Mouse (Mus musculus) frontal cortex, adult (tissue): ENCODE data around the gene Mafg.
"Not testable (repeated sequence)": the region's sequence is repeated elsewhere in the genome, so short reads cannot be mapped to it uniquely, and the experiment has no call there.

ENCODE experiments used
- ATAC-seq: cut with Nextera tagmentation; 2 replicates; pipeline ENCODE4 v1.9.2; 2017; ENCODE audit warnings: mild to moderate bottlenecking, moderate library complexity, mixed read lengths; ENCODE audit not compliant: low TSS enrichment

The Mafg gene

DNA sequence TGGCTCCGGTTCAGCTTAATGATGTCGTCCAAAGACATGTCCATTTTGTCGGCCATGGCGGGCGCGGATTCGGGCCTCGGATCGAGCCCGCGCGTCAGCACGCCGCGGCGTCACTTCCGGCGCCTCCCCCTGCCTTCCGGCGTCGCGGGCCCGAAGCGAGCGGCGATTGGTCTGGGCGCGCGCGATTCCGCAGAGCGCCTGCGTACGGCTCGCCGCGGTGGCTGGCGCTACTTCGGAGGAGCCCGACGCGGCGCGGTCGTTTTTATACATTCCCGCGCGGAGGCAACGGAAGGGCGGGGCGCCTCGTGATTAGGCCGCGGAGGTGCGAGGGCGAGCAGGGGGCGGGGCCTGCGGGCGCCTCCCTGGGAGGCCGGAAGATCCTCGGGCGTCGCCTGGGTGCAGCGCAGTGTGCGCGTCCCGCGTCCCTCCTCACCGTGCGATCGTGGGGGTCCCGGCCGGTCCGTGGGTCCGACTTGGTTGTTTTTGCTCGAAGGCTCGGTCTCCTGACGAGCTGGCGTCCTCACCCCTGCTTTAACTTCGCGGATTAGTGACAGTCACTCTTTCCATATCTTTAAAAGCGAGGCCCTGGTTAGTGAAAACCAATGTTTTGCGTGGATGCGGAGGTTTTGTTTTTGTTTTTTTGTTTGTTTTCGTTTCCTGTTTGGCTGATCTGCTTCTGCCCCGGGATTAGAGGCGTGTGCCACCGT lies 35.0 kb downstream of the Mafg start, which contains the start of the genes Alyref and Anapc11:
Gene Alyref, minus strand, starts transcription at position 83 of the 707 bp plus-strand sequence.
Gene Anapc11, plus strand, starts transcription at position 139 of the 707 bp plus-strand sequence.
- ATAC-seq: peak; percentile 99

DNA sequence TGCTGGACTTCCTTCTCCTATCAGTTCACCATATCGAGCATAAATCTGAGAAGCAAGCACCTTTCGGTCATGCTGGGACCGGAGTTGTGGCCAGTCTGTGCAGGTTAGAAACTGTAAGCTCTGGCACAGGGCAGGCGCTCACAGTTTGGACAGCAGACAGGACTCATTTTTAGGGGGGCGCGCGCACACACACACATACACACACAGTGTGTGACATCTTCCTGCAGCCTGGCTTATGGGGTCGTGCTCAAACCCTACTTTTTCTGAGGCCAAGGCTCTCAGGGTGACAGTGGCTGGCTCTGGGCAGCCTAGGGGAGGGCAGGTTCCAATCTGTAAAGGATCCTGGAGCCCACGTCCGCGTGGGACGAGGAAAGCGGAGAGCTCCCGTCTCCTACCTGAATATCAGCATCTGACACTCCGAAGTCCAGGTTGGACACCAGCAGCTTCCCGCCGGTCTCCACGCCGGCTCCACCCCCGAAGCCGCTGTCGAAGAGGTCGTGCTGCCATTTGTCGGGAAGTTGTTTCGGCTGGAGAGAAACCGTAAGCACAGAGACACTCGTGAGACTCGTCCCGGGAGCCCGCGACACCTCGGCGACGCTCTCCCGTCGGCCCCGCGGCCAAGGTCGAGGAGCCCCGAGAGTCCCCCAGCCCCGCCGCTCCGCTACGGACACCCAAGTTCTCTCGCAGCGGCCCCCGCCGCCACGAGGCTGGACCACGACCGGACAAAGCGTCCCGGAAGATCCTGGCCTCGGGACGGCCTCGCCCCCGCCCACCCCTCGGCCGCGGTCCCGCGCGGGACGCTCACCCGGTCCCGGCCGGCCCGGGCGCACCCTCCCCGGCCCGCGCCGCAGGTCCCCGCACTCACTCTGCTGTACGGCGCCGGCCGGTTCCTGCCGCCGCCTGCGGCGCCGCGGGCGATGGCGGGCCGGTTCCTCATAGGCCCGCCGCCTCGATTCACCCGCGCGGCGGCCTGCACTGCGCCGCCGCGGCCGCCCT lies 35.9 kb downstream of the Mafg start:
- ATAC-seq: no peak; the same call in 1 of the 2 replicates

DNA sequence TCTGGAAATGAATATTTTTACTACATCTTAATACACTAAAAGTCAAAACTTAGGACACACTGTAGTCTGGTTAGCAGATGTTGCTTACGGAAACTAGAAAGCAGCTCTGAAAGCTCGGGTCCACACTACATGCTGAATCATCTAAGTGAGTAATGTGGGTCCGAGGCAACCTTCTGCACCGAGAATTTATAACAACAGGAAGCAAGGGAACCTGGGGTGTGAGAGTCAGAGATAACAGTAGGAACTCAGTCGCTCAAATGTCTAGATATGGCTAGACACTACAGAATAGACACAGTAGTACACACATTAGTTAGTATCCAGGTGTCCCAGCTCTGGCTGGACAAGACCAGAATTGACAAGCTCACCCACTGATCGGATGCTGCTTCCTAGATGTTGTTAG lies 44.9 kb downstream of the Mafg start:
- no peak for ATAC-seq

DNA sequence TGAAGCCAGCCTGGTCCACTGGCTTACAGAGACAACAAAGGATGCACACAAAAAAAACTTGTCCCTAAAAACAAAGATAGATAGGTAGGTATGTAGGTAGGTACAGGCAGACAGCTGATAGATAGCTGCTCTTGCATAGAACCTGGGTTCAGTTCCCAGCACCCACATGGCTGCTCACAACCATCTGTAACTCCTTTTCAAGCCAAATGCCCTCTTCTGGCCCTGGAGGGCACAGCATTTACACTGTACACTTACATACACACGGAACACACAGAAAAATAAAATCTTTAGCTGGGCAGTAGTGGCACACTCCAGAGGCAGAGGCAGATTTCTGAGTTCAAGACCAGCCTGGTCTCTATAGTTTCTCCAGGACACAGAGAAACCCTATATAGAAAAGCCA lies 49.5 kb downstream of the Mafg start:
- ATAC-seq: no peak

DNA sequence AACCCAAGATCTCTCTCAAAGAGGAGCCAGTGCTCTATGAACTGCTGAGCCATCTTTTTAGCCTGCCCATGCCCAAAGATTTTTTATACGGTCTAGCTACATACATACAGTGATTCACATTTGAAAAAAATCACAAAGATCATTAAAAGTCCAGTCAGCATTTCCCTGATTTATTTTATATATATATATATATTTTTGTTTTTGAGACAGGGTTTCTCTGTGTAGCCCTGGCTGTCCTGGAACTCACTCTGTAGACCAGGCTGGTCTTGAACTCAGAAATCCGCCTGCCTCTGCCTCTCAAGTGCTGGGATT lies 50.5 kb downstream of the Mafg start:
- not testable (repeated sequence) for ATAC-seq

DNA sequence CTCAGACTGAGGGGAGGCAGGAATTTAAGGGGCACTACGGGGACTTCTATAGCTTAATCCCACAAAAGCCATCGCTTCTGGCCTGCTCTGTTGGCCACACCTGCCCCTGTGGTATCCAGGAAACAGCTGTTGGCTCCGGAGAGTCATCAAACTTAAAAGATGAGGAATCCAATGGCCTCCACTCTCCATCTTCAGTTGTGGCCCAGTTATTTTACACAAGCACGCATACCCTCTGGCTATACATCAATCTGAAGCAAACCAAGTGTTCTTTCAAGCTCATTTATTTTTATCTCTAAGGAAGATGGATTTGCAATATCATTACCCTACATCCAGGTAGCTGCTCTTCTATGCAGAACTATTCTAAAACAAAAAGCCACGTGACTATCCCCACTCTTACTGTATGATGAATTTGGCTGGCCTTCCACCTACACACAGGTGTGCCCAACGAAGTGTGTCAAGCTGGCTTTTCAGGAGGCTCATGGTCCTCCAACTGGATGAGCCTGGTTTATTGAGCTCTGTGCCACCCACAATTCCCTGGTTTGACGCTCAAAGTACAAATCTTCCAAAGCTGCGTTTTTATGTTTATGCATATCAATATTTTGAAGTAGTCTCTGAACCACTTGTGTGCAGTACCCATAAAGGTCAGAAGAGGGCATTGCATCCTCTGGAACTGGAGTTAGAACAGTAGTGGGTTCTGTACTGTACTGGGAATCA lies 51.0 kb downstream of the Mafg start:
- ATAC-seq: no peak

DNA sequence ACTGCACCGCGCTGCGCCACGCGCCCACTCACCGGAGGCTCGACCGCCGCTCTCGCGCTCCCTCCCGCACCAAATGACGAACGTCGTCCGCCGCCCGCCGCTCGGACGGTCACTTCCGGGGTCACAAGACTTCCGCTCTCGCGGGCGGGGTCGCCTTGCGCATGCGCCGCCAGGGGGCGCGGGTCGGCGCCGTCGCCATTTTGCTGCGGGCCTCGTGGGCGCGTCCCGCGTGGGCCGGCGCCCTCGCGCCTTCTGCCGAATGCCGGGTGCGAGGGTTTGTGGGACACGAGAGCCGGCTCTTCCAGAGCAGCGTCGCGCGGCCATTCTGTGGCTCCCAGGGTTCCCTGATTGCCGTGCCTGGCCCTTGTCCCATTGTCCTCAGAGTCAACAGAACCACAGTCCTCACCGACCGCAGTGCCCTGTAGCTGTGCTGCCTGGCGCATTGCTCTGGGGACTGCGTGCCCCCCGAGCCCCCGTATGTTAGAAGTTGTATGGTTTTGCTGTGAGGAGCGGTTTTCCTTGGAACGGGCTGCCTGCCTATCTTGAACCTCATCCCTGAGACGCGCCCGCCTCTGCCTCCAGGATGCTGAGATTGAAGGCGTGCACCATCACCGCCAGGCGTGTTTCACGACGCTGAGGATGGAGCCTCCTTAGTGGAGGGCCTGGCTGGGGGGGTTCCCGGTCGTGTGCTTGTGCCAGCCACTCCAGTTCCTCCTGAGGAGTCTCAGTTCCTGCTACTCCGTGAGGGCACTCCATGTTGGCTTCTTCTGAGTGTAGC lies 51.7 kb downstream of the Mafg start, which contains the start of gene Arhgdia:
Gene Arhgdia, minus strand, starts transcription at position 135 of the 778 bp plus-strand sequence.
- peak; percentile 57; the same call in 1 of the 2 replicates for ATAC-seq

DNA sequence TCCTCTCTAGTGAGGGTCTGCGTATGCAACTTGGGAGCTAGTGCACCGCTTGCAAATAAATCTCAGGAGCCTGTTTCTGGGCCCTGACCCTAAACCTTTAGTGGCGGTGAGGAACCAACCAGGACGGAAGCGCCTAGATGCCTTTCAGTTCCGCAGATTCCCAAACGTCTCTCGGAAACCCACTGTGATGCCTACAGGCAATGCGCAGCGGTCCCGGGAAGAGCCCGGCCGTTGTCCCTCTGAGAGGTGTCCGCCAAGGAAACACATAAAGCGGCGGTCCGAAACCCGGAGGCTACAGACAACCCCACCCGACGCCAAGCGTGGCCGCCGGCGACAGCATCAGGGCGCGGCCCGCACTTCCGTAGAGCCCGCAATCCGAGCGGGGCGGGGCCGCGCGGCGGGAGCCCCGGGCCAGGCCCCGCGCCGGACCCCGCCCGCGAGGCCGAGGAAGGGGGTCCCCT lies 52.5 kb downstream of the Mafg start:
- ATAC-seq: 0 out of 2 replicates have a peak, but pooled peaks have one; percentile 12

DNA sequence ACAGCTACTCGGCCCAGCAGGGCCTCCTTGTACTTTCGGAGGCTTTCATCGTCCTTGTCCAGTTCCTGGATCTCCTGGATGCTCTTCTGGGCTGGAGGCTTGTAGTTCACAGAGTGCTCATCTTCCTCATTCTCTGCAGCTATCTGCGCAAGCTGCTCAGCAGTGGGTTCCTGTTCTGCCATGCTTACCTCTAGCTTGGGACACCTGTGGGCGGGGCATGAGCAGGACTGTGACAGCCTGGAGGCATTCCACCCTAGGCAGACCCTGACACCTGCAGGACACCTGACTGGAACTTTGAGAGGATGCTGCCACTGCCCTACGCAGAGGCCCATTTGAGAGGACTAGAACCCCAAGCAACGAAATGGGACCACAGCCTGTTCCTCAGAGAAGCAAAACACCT lies 53.2 kb downstream of the Mafg start:
- no peak for ATAC-seq

DNA sequence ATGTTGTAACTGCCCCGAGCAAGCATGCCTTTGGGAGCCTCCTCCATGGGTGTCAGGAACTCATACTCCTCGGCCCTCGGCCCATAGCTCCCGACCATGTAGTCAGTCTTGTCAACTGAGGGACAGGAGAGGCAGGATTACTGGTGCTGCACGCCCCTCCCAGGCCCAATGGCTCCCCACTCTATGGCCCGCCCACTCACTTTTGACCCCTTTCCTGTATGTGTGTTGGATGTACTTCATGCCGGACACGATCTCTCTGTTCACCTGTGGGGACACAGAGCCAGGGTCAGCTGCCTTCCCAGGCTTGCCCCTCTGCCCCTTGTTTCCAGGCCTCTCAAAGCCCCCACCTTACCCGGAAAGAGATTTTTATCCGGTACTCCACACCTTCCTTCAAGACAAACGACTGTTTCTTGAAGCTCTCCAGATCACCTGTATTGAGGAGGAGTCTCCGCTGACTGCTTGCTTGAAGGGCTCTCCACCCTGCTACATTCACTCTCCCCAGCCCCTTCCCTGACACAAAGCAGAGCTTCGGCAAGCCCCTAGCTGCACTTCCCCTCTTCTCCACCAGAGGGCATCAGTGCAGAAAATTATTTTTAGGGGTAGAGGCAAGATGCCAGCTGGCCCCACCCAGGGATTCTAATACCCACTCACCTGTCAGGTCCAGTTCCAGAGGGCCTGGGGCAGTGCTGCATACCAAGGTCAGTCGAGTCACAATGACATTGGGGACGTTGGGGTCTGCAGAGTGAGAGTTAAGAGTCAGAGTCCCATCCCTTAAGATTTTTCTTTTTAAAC lies 53.9 kb downstream of the Mafg start:
- no peak for ATAC-seq

DNA sequence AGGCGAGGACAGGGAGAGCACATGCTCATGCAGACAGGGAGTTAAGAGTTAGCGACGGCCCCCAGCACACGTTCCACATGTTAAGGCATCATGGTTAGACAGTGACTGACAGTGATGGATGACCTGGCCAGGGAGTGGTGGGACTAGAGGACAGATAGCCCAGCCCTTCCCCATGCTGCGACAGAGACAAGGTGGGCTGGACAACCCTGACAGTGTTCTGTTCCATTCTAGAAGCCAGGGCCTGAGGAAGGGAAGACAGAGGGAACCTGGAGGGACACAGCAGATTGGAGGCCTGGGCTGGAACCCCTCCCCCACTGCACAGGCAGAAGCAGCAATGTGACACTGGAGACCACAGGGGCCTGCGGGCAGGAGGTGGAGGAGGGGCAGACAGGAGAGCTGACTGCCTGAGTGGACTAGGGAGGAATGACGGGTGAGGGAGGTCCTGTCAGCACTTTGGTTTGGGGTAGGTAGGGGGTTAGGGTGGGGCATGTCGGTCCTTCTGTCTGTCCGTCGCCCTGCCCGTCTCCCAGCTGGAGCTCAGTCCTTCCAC lies 54.6 kb downstream of the Mafg start:
- ATAC-seq: no peak

DNA sequence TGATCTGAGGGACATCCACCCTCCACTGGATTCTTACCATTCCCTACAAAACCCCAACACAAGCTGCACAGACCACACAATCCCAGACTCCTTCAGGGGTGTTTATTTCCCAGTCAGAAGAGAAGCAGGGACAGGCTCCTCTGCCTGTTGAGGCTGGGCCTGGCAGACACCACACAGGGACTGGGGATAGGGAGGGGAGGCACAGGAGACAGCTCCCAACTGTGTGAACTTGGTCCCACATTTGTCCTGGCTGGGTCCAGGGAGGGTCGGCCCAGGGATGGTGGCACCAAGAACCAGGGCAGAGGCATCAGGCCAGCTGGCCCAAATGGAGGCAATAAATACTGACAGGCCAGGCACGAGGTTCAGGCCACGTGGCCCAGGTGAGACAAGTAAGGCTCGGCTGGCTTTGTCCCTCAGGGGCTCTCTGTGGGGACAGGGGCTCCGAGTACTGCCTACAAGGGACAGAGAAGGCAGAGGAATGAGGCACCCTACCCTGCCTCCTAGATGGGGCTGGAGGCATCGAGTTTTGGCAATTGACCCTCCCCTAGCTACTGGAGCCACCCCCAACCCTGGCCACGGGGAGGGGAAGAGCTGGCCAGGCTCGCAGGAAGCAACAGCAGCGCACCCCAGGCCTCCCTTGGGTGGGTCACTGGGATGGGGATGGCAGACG lies 55.2 kb downstream of the Mafg start:
- no peak for ATAC-seq

DNA sequence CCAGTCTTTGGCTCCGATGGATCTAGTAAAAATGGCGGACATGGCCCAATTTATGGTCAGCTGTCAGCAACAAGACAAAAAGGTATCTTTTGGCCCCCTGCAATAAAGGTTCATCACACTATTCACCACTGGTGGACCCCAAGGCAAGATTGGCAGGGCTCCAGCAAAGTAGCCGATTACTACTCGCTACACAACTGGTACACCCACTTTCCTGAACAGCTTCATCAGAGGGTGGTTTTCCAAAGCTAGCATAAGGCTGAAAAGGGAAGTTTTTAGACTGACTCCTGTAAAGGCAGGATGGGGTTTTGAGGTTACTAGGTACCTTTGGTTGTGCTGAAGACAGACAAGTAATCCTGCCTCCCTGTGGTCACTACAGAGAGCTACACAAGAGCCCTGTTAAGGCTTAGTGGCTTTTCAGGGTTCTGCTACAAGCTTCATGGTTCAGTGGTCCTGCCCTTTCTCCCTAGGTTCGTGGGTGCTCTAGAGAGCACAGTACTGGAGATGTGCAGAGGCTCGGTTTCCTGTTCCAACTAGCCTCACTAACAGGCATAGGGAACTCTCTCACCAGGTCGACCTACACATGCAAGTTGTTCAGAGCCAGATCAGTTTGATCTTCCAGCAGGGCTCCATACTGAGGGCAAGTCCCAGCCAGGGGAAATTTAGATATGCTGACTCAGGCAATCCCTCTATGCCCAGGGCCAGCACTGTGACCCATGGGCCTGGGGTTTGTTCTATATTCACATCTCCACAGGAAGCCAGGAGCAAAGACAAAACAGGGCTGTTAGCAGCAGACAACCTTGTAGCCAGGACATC lies 56.0 kb downstream of the Mafg start:
- ATAC-seq: no peak

DNA sequence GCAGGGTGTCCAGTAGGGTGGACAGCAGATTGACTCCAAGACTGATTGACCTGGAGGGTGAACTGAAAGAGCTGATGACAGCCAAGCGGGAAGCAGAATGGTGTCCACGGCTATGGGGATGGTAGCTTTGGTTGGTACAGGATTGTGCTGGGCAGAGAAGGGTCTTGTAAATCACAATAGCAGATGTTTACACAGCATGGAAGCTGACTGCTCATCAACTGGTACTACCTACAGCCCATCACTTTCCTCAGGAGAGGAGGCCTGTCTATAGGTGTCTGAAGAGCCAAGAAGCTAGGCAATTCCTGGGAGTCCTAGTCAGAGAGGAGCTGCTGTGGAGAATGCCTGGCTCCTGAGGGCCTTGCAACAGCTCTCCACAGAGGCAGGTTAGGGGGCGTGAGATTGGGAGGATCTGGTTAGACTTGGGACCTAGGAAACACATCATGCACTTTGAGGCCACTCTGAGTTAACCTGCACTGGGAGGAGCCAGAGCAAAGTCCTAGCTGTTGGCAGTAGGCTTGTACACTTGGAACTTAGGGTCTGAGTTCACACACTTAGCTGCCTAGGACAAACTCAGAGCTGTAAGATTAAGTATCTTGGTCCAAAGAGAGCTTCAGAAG lies 56.9 kb downstream of the Mafg start:
- no peak for ATAC-seq

DNA sequence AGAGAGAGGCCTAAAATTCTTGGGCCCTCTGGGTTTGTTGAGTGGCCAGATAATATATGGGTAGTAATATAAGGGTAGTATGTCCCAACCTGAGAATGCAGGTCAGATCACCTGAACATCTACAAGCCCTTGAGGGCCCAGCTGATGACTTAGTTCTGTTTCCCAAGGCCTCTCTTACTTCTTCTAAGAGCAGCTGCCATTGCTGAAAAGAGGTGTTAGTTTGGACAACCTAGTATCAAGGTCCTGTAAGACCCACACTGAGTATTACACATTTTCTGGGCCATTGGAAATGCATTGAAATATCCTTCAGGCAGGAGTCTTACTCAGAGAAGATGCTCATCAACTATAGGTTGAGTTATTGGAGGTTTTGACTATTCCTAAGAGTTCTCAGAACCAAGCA lies 57.5 kb downstream of the Mafg start:
- no peak for ATAC-seq
